Mouse (Mus musculus): ENCODE results near the gene Mstn. TPM values are rescaled to one million over a fixed set of nuclear protein-coding genes. Genes with fewer than 3 reads are reported as not detected.

The Mstn gene
- total RNA-seq, 2 experiments from 2014 or later, result 56.3 to 62.1 TPM

DNA sequence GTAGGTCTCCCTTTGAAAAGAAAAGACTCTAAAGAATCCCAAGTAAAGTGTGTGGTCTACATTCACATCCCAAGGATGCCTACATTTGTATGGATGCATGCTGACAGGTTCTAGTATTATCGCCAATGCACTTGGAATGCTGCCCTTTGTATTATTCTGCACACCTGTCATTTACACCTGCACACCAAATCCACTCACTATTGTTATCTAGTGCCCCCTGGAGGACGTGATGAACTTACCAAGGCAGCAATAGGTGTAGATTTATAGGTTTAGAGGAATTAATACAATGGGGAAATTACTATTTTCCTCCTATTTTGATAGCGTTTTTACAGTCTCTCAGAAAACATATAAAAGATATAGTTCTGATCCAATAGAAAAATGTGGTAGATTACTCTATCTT is 31.7 kb downstream of the Mstn start:
- DNase-seq, result no peak

DNA sequence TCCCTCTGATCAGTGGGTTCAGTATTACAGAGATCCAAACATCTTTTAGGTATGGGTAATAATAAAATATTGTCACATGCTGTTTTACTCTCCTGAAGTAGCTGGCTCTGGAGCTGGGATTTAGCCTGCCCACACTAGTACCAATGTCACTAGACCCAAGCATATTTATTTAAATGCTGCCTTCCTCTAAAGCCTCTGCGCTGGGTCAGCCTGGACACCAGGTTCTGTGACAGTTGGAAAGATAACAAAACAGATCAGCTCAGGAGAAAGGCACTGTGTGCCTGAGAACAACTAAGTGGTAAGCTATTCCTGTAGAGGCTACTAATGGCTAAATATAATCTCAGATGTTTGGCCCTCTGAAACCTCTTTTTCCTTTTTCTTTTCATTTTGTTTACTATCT is 49.1 kb downstream of the Mstn start:
- no peak for DNase-seq

Other genes with a start within 250 kb of the Mstn start
- 10 to 100 TPM in 1 of 2 experiments, 1 to 10 TPM in 1; 9.8 to 10.1 TPM for gene Inpp1, start 244.0 kb upstream of the Mstn start, total RNA-seq (2021)
- 10 to 100 TPM; 29.2 to 35.5 TPM for gene Hibch, start 216.7 kb upstream of the Mstn start, total RNA-seq (2021)
- 1 to 10 TPM; 1.6 to 2.1 TPM for gene 1700019D03Rik, start 41.5 kb upstream of the Mstn start, total RNA-seq (2021)
- gene 1700019A02Rik, start 126.0 kb downstream of the Mstn start, total RNA-seq (2021), result not detected
- 1 to 10 TPM; 5.8 to 6.7 TPM for gene Pms1, start 235.4 kb downstream of the Mstn start, total RNA-seq (2021)
- gene Ormdl1, start 235.5 kb downstream of the Mstn start, total RNA-seq (2021), result 1 to 10 TPM; 4.5 to 4.7 TPM
- under 1 TPM in 1 of 2 experiments, not detected in 1; 0.52 TPM for gene Gm28778, start 235.5 kb downstream of the Mstn start, total RNA-seq (2021)

Measured in gastrocnemius, postnatal 10 days (tissue).